Mouse (Mus musculus) megakaryocyte-erythroid progenitor cell, adult 5 weeks (primary cell): ENCODE measurements around the gene Mpp1. TPM values are rescaled to one million over a fixed set of nuclear protein-coding genes. Genes with fewer than 3 reads are reported as not detected.

Experiments
- polyA plus RNA-seq: library from polyadenylated mRNA; stranded (reverse); fragments of >175 nt; gene quantifications from 2 replicates; pipeline ENCODE4 v1.2.3, GENCODE M21; 2012

Gene Mpp1
- 3.8 and 5.4 TPM in 2 replicates for polyA plus RNA-seq

GRCm38 (mm10) chrX:75130467-75131160 is at the start of gene Mpp1:
Gene Mpp1, minus strand, starts transcription at chrX:75131016.

DNA sequence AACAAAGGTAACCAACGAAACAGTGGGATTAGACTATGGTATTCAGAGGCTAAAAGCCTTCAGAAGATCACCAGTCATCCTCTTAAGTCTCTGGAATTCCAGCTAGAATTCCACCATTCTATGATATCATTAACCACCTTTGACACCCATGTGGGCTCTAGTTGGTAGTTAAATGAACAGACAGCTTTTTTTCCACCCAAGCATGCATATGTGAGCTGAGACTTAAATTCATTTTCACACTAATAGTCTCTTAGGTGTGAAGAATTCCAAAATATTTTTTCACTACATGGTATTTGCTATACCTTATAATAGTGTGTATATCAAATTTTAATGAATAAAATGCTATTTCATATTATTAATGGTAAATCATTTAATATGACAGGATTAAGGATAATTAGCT is 32.9 kb upstream of the Mpp1 start, which contains the start of gene Smim9:
TSS of gene Smim9 (minus strand) at position 101 of the 400 bp plus-strand sequence.

GRCm38 (mm10) chrX:75095369-75096162 is 35.2 kb downstream of the Mpp1 start, which contains the start of gene Dkc1:
Gene Dkc1, plus strand, starts transcription at chrX:75095854.

GRCm38 (mm10) chrX:75084774-75085508 is 45.9 kb downstream of the Mpp1 start, which contains the start of gene Gab3:
Gene Gab3, minus strand, starts transcription at chrX:75085458.

Other genes with a start within 250 kb of the Mpp1 start
- gene Gab3, start 45.6 kb downstream of the Mpp1 start, polyA plus RNA-seq = 0.34 and 0.43 TPM in 2 replicates
- 14.4 and 14.9 TPM in 2 replicates for gene Dkc1, start 35.2 kb downstream of the Mpp1 start, polyA plus RNA-seq
- not detected in 2 replicates for gene Smim9, start 32.8 kb upstream of the Mpp1 start, polyA plus RNA-seq